Mouse (Mus musculus): Measurements from ENCODE around the gene Olfr917. TPM values are rescaled to one million over a fixed set of nuclear protein-coding genes. Genes with fewer than 3 reads are reported as not detected.

Gene Olfr917
- total RNA-seq (2021): not detected
- long read RNA-seq, experiment 1: 0 reads
- long read RNA-seq, experiment 2: 0 reads

DNA sequence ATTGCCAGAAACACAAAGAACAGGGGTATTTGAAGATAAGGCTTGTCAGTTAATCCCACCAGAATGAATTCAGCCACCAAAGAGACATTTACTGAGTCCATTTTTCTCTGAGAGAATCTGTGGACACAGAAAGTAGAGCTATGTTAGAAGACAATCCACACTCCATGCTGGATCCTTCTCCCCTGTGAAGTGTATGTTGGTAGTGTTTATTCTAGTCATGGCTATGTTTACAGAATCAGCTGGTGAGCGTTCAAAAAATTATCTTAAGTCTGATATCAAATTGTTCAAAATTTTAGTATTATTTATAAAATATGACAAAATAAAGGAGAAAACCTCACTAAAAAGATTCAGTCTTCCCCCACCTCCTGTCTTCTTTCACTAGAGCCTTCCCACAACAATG is at the start of gene Olfr917:
Gene Olfr917, minus strand, starts transcription at position 101 of the 400 bp plus-strand sequence.
- DNase-seq (ENCODE audit: low spot score in 2 of 2): no peak

DNA sequence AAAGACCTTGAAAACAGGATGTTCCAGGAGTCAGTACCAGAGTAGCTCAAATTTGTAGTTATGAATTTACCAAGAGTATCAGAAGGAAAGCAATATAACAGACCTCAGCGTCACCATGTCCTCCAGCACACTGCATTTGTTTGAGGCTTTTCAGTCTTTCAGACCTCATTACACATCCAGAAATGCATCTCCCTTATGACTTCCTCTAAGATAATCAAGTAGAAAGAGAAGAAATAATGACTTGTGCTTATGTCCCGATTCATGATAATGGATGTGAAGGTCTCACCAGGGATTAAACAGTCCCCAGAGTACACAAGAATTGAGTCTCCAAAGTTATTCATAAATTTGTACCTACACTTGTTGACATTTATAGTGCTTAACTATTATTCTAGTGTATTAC is 8.9 kb upstream of the Olfr917 start, which contains the start of gene Olfr918:
Gene Olfr918, minus strand, starts transcription at position 101 of the 400 bp plus-strand sequence.
- DNase-seq (ENCODE audit: low spot score in 2 of 2): no peak

DNA sequence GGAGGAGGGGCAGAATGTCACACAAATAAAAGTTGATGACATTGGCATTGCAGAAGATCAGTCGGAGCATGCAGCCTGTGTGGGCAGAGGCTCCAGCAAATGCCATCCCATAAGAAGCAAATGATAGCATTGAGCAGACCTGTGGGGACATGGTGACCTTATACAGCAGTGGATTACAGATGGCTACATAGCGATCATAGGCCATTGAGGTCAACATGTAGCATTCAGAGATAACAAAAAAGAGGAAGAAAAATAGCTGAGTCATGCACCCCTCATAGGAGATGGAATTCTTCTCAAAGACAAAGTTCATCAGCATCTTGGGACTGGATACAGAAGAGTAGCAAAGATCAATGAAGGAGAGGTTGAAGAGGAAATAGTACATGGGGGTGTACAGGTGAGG is 7.2 kb upstream of the Olfr917 start:
- DNase-seq (ENCODE audit: low spot score in 2 of 2): no peak

DNA sequence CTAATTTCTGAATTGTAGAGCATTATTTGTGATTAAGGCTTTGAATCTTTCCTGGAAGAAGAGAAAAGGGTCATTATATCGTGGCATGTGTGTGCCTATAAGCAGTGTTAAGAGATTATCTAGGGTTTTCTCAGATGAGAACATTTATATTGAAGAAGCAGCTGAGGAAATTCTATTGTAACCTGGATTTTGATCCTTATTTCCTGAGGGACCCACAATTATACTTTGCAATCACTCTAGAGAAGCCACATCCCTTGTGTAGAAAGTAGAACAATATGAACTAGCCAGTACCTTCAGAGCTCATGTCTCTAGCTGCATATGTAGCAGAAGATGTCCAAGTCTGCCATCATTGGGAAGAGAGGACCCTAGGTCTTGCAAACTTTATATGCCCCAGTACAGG is 5.9 kb downstream of the Olfr917 start, which contains the start of gene Olfr916:
Gene Olfr916, minus strand, starts transcription at position 101 of the 400 bp plus-strand sequence.
- DNase-seq (ENCODE audit: low spot score in 2 of 2): no peak

DNA sequence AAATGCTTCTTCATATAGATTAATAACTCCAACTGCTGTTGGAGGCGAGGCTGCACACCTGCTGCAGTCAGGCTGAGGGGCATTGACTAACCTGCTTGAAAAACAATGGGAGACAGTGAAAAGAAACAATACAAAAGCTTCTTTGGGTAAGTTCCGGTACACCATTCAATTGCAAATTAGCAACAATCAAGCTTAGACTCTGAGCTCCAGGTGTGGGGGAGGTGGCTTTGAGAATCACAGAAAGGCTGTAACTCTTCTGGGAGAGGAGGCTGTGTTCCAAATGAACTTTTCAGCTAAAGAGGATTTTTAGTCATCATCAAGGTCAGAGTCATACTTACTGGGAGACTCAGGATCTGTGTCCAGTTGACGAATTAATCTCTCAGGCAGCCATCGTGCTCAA is 33.2 kb downstream of the Olfr917 start:
- no peak for DNase-seq (ENCODE audit: low spot score in 2 of 2)

Other genes starting within 250 kb of the Olfr917 start
- not detected for gene Olfr901, start 236.4 kb downstream of the Olfr917 start, total RNA-seq (2021)
- gene Olfr902, start 218.2 kb downstream of the Olfr917 start, total RNA-seq (2021): not detected
- not detected for gene Olfr904, start 202.7 kb downstream of the Olfr917 start, total RNA-seq (2021)
- not detected for gene Olfr905, start 194.7 kb downstream of the Olfr917 start, total RNA-seq (2021)
- not detected for gene Olfr906, start 178.8 kb downstream of the Olfr917 start, total RNA-seq (2021)
- not detected for gene Olfr907, start 170.0 kb downstream of the Olfr917 start, total RNA-seq (2021)
- not detected for gene Olfr911-ps1, start 144.3 kb downstream of the Olfr917 start, total RNA-seq (2021)
- not detected for gene Olfr910, start 128.0 kb downstream of the Olfr917 start, total RNA-seq (2021)
- not detected for gene Olfr912, start 85.7 kb downstream of the Olfr917 start, total RNA-seq (2021)
- gene Olfr913, start 73.1 kb downstream of the Olfr917 start, total RNA-seq (2021): not detected
- gene Olfr914, start 60.7 kb downstream of the Olfr917 start, total RNA-seq (2021): not detected
- not detected for gene Olfr916, start 6.0 kb downstream of the Olfr917 start, total RNA-seq (2021)
- not detected for gene Olfr918, start 8.8 kb upstream of the Olfr917 start, total RNA-seq (2021)
- not detected for gene Olfr919, start 37.8 kb upstream of the Olfr917 start, total RNA-seq (2021)
- 1 to 10 TPM; 7.8 to 9.8 TPM for gene Vwa5a, start 52.4 kb upstream of the Olfr917 start, total RNA-seq (2021)
- gene Olfr920, start 86.5 kb upstream of the Olfr917 start, total RNA-seq (2021): under 1 TPM in 1 of 2 experiments, not detected in 1; 0.07 TPM
- not detected for gene Olfr921, start 107.2 kb upstream of the Olfr917 start, total RNA-seq (2021)
- gene Olfr922, start 148.8 kb upstream of the Olfr917 start, total RNA-seq (2021): not detected
- not detected for gene Olfr923, start 160.7 kb upstream of the Olfr917 start, total RNA-seq (2021)
- not detected for gene Olfr924, start 178.6 kb upstream of the Olfr917 start, total RNA-seq (2021)
- gene Olfr26, start 189.2 kb upstream of the Olfr917 start, total RNA-seq (2021): not detected
- not detected for gene Olfr926, start 211.3 kb upstream of the Olfr917 start, total RNA-seq (2021)

All from layer of hippocampus, postnatal 14 days (tissue).